Comparison of ENCODE assay signal across 10 mouse cellular contexts in genomic region chr4:153224618-153225177, GRCm38 (mm10).
DNase-seq lines count a peak whose midpoint lies in the region; ATAC-seq and TF ChIP-seq lines count a peak whose summit lies in the region.
"Had no signal": no experiment of that assay in that cellular context is flagged by ENCODE, and none has a peak within 500 bp of the region (broad histone marks: within the 10 kb centered on the region; RNA-seq: fewer than 3 reads in every experiment).

No protein-coding gene starts in this region.

- peak; percentile 24 for DNase-seq in kidney, adult 2 months
- DNase-seq in kidney, postnatal 36 days = no peak
- DNase-seq in retina, adult 2 months (ENCODE audit: low read depth, low spot score) = peak; percentile 6
- no peak for DNase-seq in cerebellum, adult 8-10 months
- DNase-seq in gastrocnemius, postnatal 14 days = no peak

- WGBS in kidney, adult 2 months = 22% methylated on average over 6 of the region's 6 CpGs
- WGBS in embryonic facial prominence, embryonic 13.5 days = 6% methylated on average over 6 of the region's 6 CpGs
- WGBS in intestine, embryonic 15.5 days = 24% methylated on average over 6 of the region's 6 CpGs

- no peaks in the 10 kb centered on the region for H3K4me1 ChIP-seq in kidney, adult 2 months (ENCODE audit: control insufficient read depth, insufficient read depth, low read length)
- H3K4me1 ChIP-seq in embryonic facial prominence, embryonic 13.5 days = peaks cover 10% of the 10 kb centered on the region; the same call in 1 of the 2 replicates
- peaks cover 17% of the 10 kb centered on the region for H3K4me1 ChIP-seq in intestine, embryonic 15.5 days (replicated peaks)

- H3K9me3 ChIP-seq in embryonic facial prominence, embryonic 13.5 days = no peaks in the 10 kb centered on the region
- H3K9me3 ChIP-seq in intestine, embryonic 15.5 days = no peaks in the 10 kb centered on the region
- H3K9me3 ChIP-seq: neural tube, embryonic 13.5 days had no signal

- TF ChIP-seq POLR2A in kidney, adult 2 months (IDR thresholded peaks at IDR 0.05; ENCODE audit: low read depth, low read length) = no peak

- no peak overlapping the region for H3K27ac ChIP-seq in kidney, adult 2 months (ENCODE audit: insufficient read depth, low read depth, low read length)
- no peak overlapping the region for H3K27ac ChIP-seq in embryonic facial prominence, embryonic 13.5 days
- H3K27ac ChIP-seq in intestine, embryonic 15.5 days = peak overlapping the region; percentile 54; the same call in 1 of the 2 replicates
- H3K27ac ChIP-seq: left cerebral cortex, adult 2 months; neural tube, embryonic 13.5 days had no signal

- H3K4me3 ChIP-seq in kidney, adult 2 months (ENCODE audit: insufficient read depth, low read depth, low read length) = no peak overlapping the region
- no peak overlapping the region for H3K4me3 ChIP-seq in embryonic facial prominence, embryonic 13.5 days
- H3K4me3 ChIP-seq in intestine, embryonic 15.5 days (replicated peaks) = no peak overlapping the region
- H3K4me3 ChIP-seq: left cerebral cortex, adult 2 months; neural tube, embryonic 13.5 days had no signal

- intact Hi-C loops in gastrocnemius, postnatal 14 days (cut with DNase I; ENCODE audit: low total_unique reads) = no loop called here

- no peak overlapping the region for H3K9ac ChIP-seq in embryonic facial prominence, embryonic 13.5 days
- H3K9ac ChIP-seq in intestine, embryonic 15.5 days = no peak overlapping the region
- H3K9ac ChIP-seq: neural tube, embryonic 13.5 days had no signal

- no peak overlapping the region for H3K4me2 ChIP-seq in embryonic facial prominence, embryonic 13.5 days
- no peak overlapping the region for H3K4me2 ChIP-seq in intestine, embryonic 15.5 days (replicated peaks)
- H3K4me2 ChIP-seq: neural tube, embryonic 13.5 days had no signal

- H3K27me3 ChIP-seq in kidney, adult 2 months (replicated peaks; ENCODE audit: control insufficient read depth, insufficient read depth, low read length) = no peaks in the 10 kb centered on the region
- H3K27me3 ChIP-seq in embryonic facial prominence, embryonic 13.5 days = peaks cover 14% of the 10 kb centered on the region
- no peaks in the 10 kb centered on the region for H3K27me3 ChIP-seq in intestine, embryonic 15.5 days (replicated peaks)
- H3K27me3 ChIP-seq: neural tube, embryonic 13.5 days had no signal

- no peaks in the 10 kb centered on the region for H3K36me3 ChIP-seq in kidney, adult 2 months (ENCODE audit: control insufficient read depth, insufficient read depth, low read length)
- no peaks in the 10 kb centered on the region for H3K36me3 ChIP-seq in embryonic facial prominence, embryonic 13.5 days
- no peaks in the 10 kb centered on the region for H3K36me3 ChIP-seq in intestine, embryonic 15.5 days
- H3K36me3 ChIP-seq: neural tube, embryonic 13.5 days had no signal

- no peak for TF ChIP-seq CTCF in kidney, adult 2 months (conservative IDR thresholded peaks at IDR 0.05; ENCODE audit: insufficient read depth, insufficient read length, low read depth, low read length)

- peak; percentile 50; the same call in 1 of the 2 replicates for ATAC-seq in embryonic facial prominence, embryonic 13.5 days (ENCODE audit: insufficient number of reproducible peaks, insufficient read depth, low FRiP score, low TSS enrichment, low read depth)
- peak; percentile 75 for ATAC-seq in intestine, embryonic 15.5 days
- no peak for ATAC-seq in megakaryocyte, adult 5-6 weeks (ENCODE audit: poor library complexity, severe bottlenecking)

Comparison
In these comparisons a context has a peak if more than half of its experiments do, and no peak if none do; other contexts are left out.
1. DNase-seq: peak in kidney, adult 2 months (single experiment) and retina, adult 2 months (single experiment); none in kidney, postnatal 36 days (0 of 2), cerebellum, adult 8-10 months (single experiment) and gastrocnemius, postnatal 14 days (single experiment).